ENCODE assay signal across 9 mouse cellular contexts in genomic region chr14:59612920-59613625, GRCm38 (mm10). TPM values are rescaled to one million over a fixed set of nuclear protein-coding genes. Genes with fewer than 3 reads are reported as not detected.
DNase-seq lines count a peak whose midpoint lies in the region; ATAC-seq and TF ChIP-seq lines count a peak whose summit lies in the region.
"Had no signal": no experiment of that assay in that cellular context is flagged by ENCODE, and none has a peak within 500 bp of the region (broad histone marks: within the 10 kb centered on the region; RNA-seq: fewer than 3 reads in every experiment).

No protein-coding gene starts in this region.

- H3K4me2 ChIP-seq in hindbrain, embryonic 14.5 days (replicated peaks), result no peak overlapping the region
- H3K4me2 ChIP-seq in hindbrain, embryonic 12.5 days (replicated peaks), result no peak overlapping the region
- H3K4me2 ChIP-seq: embryonic facial prominence, embryonic 13.5 days had no signal

- peak; percentile 52; the same call in 1 of the 2 replicates for TF ChIP-seq CTCF in cortical plate, adult 2 months (IDR thresholded peaks at IDR 0.05; ENCODE audit: extremely low read depth, insufficient read depth, low read length)

- no peaks in the 10 kb centered on the region for H3K4me1 ChIP-seq in hindbrain, embryonic 14.5 days (replicated peaks; ENCODE audit: control insufficient read depth, insufficient read depth, low read length)
- H3K4me1 ChIP-seq in hindbrain, embryonic 12.5 days, result no peaks in the 10 kb centered on the region
- H3K4me1 ChIP-seq in cortical plate, adult 2 months (ENCODE audit: control insufficient read depth, insufficient read depth, low read length), result no peaks in the 10 kb centered on the region
- H3K4me1 ChIP-seq: embryonic facial prominence, embryonic 13.5 days had no signal

- DNase-seq in hindbrain, embryonic 14.5 days (ENCODE audit: low spot score), result peak; percentile 80
- DNase-seq in B cell, adult 2 months, result peak; percentile 58 to 61
- DNase-seq in R1 (ENCODE audit: low read depth, low spot score), result peak; percentile 75
- DNase-seq in kidney, adult 8-10 months, result peak; percentile 23 to 64
- peak; percentile 75 for DNase-seq in lung, postnatal 36 days
- DNase-seq in thymus, postnatal 36 days, result peak; percentile 46 to 52

- no peak overlapping the region for H3K4me3 ChIP-seq in hindbrain, embryonic 14.5 days (replicated peaks; ENCODE audit: low read length)
- H3K4me3 ChIP-seq in hindbrain, embryonic 12.5 days, result no peak overlapping the region
- H3K4me3 ChIP-seq in cortical plate, adult 2 months (ENCODE audit: insufficient read depth, low read length), result no peak overlapping the region
- H3K4me3 ChIP-seq: embryonic facial prominence, embryonic 13.5 days had no signal

- H3K27ac ChIP-seq in hindbrain, embryonic 14.5 days, result no peak overlapping the region
- H3K27ac ChIP-seq in hindbrain, embryonic 12.5 days, result no peak overlapping the region
- no peak overlapping the region for H3K27ac ChIP-seq in cortical plate, adult 2 months (ENCODE audit: insufficient read depth, low read length)
- H3K27ac ChIP-seq: embryonic facial prominence, embryonic 13.5 days had no signal

- no peaks in the 10 kb centered on the region for H3K9me3 ChIP-seq in hindbrain, embryonic 14.5 days (ENCODE audit: control insufficient read depth, low read length)
- H3K9me3 ChIP-seq in hindbrain, embryonic 12.5 days (replicated peaks), result no peaks in the 10 kb centered on the region
- H3K9me3 ChIP-seq: embryonic facial prominence, embryonic 13.5 days had no signal

- H3K27me3 ChIP-seq in hindbrain, embryonic 14.5 days (ENCODE audit: control insufficient read depth, insufficient read depth, low read length), result no peaks in the 10 kb centered on the region
- H3K27me3 ChIP-seq in hindbrain, embryonic 12.5 days, result no peaks in the 10 kb centered on the region

- no peak for ATAC-seq in hindbrain, embryonic 14.5 days (ENCODE audit: low FRiP score)
- no peak for ATAC-seq in hindbrain, embryonic 12.5 days (ENCODE audit: low FRiP score)

- TF ChIP-seq POLR2A in cortical plate, adult 2 months (IDR thresholded peaks at IDR 0.05; ENCODE audit: extremely low read depth, insufficient read depth, low read length), result no peak

- 50% methylated on average over 14 of the region's 14 CpGs for WGBS in hindbrain, embryonic 14.5 days
- WGBS in hindbrain, embryonic 12.5 days, result 58% methylated on average over 14 of the region's 14 CpGs

- no peaks in the 10 kb centered on the region for H3K36me3 ChIP-seq in hindbrain, embryonic 14.5 days (replicated peaks; ENCODE audit: control insufficient read depth, insufficient read depth)
- H3K36me3 ChIP-seq in hindbrain, embryonic 12.5 days, result no peaks in the 10 kb centered on the region
- H3K36me3 ChIP-seq: embryonic facial prominence, embryonic 13.5 days had no signal

- H3K9ac ChIP-seq in hindbrain, embryonic 14.5 days, result no peak overlapping the region
- no peak overlapping the region for H3K9ac ChIP-seq in hindbrain, embryonic 12.5 days
- H3K9ac ChIP-seq: embryonic facial prominence, embryonic 13.5 days had no signal

RNA-seq across cellular contexts. Expression of gene Shisa2, which starts 12.0 kb away (rescaled TPM):
- 5.6 and 6.5 TPM in 2 replicates for polyA plus RNA-seq in hindbrain, embryonic 14.5 days (2014; fragmentation: Nextera tagmentation; extraction: Ambion mirVana)
- 22.4 and 27.9 TPM in 2 replicates for polyA plus RNA-seq in hindbrain, embryonic 12.5 days (2016; fragmentation: Nextera tagmentation; extraction: Ambion mirVana)
- 1.9 and 2.4 TPM in 2 replicates for polyA plus RNA-seq in cortical plate, adult 2 months (2012; rRNA removed)

RNA-seq across cellular contexts. Expression of gene Cdadc1, which starts 15.3 kb away (rescaled TPM):
- 35.2 and 37.3 TPM in 2 replicates for polyA plus RNA-seq in hindbrain, embryonic 14.5 days (2014; fragmentation: Nextera tagmentation; extraction: Ambion mirVana)
- 34.1 and 35.2 TPM in 2 replicates for polyA plus RNA-seq in hindbrain, embryonic 12.5 days (2016; fragmentation: Nextera tagmentation; extraction: Ambion mirVana)
- 29.8 and 30.7 TPM in 2 replicates for polyA plus RNA-seq in cortical plate, adult 2 months (2012; rRNA removed)
